Mouse (Mus musculus): ENCODE data around the gene Pecam1. TPM values are rescaled to one million over a fixed set of nuclear protein-coding genes. Genes with fewer than 3 reads are reported as not detected.
A peak's percentile ranks its signal among the peaks of the same experiment; 100 is the strongest.

Pecam1 gene
- total RNA-seq, 2 experiments from 2014 or later = 33.7 to 36.2 TPM

DNA sequence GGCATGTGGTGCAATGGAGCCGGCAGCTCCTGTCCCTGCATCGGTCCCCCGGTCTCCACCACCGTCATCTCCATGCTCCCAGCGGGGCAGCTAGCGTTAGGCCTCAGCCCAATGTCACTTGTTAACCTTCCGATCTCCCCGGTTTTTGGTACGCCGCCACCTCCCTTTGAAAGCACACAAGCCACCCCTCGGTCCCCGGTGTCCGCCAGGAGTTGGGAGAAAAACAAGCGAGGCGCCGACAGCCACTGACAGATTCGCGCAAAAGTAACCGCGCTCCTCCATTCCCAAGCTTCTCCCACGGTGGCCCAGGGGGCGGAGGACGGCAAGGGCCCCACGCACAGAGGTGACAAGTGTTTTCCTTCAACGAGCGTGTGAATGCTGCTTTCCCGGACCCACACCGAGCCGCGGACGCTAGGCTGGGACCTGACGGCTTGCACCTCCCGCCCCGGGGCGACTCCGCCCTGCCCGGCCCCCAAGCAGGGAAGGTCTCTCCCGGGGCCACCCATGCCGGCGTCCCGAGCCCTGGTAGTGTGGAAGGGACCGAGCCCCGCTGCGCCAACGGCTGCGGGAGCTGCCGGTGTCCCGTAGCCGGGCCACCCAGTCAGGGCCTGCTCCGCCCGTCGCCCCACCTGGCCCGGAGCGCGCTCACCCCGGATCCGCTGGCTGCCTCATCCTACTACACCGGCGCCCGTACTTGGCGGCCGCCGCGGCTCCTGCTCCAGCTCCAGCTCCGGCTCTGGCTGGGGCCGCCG is 138.0 kb downstream of the Pecam1 start:
- intact Hi-C loops (cut with DNase I) = no loop called here
- peak; percentile 31 to 48 for DNase-seq

DNA sequence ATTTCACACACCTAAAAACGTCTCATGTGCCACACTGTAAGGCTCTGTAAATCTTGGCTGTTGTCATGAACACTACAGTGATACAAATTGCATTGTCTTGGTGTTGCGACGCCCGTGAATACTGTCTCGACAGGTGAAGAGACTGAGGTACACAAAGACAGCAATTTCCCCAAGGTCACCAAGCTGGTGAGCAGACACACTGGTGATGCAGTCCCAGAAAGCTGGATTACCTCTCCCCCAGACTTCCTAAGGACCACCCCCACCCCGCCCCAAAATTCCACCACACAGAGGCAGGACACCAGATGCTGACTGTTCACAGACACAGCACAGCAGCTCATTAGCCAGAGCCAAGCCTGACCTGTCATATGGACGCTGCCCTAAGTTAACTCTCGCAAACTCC is 140.7 kb downstream of the Pecam1 start:
- no peak for DNase-seq
- intact Hi-C loops (cut with DNase I) = no loop called here

- DNase-seq = no peak
- intact Hi-C loops (cut with DNase I) = no loop called here
Observed at GRCm38 (mm10) chr11:106607316-106607715, 143.1 kb downstream of the Pecam1 start.

- intact Hi-C loops (cut with DNase I) = no loop called here
- no peak for DNase-seq
Observed at GRCm38 (mm10) chr11:106606042-106606441, 144.4 kb downstream of the Pecam1 start.

Small RNA genes within 50 kb of the gene (microRNA-seq; reads per million reads assigned to microRNA genes)
- gene Gm25994 = 0 reads per million in 2 experiments
- 3.2 to 4.5 reads per million in 2 experiments for gene Mir3064

Other genes with a start within 250 kb of the Pecam1 start
- gene Tex2, start 137.2 kb downstream of the Pecam1 start, total RNA-seq (2021) = 10 to 100 TPM; 45.7 to 46.2 TPM
- gene Milr1, start 598 bp upstream of the Pecam1 start, total RNA-seq (2021) = under 1 TPM; 0.22 to 0.28 TPM
- gene Polg2, start 28.9 kb upstream of the Pecam1 start, total RNA-seq (2021) = 1 to 10 TPM; 3.1 to 3.2 TPM
- 100 to 1,000 TPM; 185 to 233 TPM for gene Ddx5, start 38.6 kb upstream of the Pecam1 start, total RNA-seq (2021)
- gene Cep95, start 38.6 kb upstream of the Pecam1 start, total RNA-seq (2021) = 1 to 10 TPM; 3.1 to 3.9 TPM
- 10 to 100 TPM; 22.2 to 22.8 TPM for gene Smurf2, start 170.1 kb upstream of the Pecam1 start, total RNA-seq (2021)
- 10 to 100 TPM; 14.4 to 16.7 TPM for gene Kpna2, start 248.9 kb upstream of the Pecam1 start, total RNA-seq (2021)

Data from gastrocnemius, postnatal 36 days (tissue).